Comparison of ENCODE assay signal across 8 mouse cellular contexts in the genomic region with DNA sequence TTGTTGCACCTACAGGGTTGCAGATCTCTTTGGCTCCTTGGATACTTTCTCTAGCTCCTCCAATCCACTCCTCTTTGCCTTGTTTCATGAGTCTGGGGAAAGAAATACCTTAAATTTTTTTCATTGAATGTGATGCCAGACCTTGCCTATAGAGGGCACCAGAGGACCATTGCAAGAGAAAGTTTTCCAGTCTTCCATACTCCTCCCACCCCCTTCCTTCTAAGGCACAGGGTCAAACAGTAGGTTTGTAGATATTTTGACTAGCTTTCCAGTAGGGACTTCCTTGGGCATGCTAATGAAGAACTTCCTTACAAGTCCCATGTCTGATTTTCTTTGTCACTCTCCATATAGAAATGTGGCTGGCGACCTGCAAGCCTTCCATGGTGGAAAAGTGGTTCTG.
DNase-seq lines count a peak whose midpoint lies in the region; ATAC-seq lines count a peak whose summit lies in the region.

No protein-coding gene starts in this region.

- H3K27ac ChIP-seq in forebrain, embryonic 13.5 days = no peak overlapping the region

- H3K4me1 ChIP-seq in forebrain, embryonic 13.5 days = no peaks in the 10 kb centered on the region

- H3K4me2 ChIP-seq in forebrain, embryonic 13.5 days = no peak overlapping the region

- peak; percentile 75 for ATAC-seq in forebrain, embryonic 13.5 days

- no peak overlapping the region for H3K4me3 ChIP-seq in forebrain, embryonic 13.5 days

- intact Hi-C loops in gastrocnemius, postnatal 14 days (cut with DNase I; ENCODE audit: low total_unique reads) = no loop called here

- no peaks in the 10 kb centered on the region for H3K27me3 ChIP-seq in forebrain, embryonic 13.5 days

- 69% methylated on average over 1 of the region's 1 CpGs for WGBS in forebrain, embryonic 13.5 days

- no peak overlapping the region for H3K9ac ChIP-seq in forebrain, embryonic 13.5 days

- H3K36me3 ChIP-seq in forebrain, embryonic 13.5 days (ENCODE audit: poor library complexity, severe bottlenecking) = no peaks in the 10 kb centered on the region

- no peaks in the 10 kb centered on the region for H3K9me3 ChIP-seq in forebrain, embryonic 13.5 days (replicated peaks)

- peak; percentile 23 for DNase-seq in gastrocnemius, adult 18-20 months (ENCODE audit: low spot score)
- DNase-seq in gastrocnemius, postnatal 14 days = no peak
- DNase-seq in right cerebral cortex, adult 2 months (ENCODE audit: low spot score in 2 of 2) = peak; percentile 21 to 64
- no peak for DNase-seq in right cerebral cortex, postnatal 36 days (ENCODE audit: low spot score in 2 of 2)
- DNase-seq in left cerebral cortex, adult 9 months (ENCODE audit: low spot score in 2 of 2) = peak; percentile 5 to 40
- DNase-seq in retina, postnatal 7 days (ENCODE audit: low read depth, low spot score) = peak; percentile 27
- DNase-seq in natural killer cell, adult 2 months (ENCODE audit: low spot score in 2 of 2) = no peak

Comparison
In these comparisons a context has a peak if more than half of its experiments do, and no peak if none do; other contexts are left out.
1. DNase-seq: peak in gastrocnemius, adult 18-20 months (single experiment), right cerebral cortex, adult 2 months (2 of 2), left cerebral cortex, adult 9 months (2 of 2) and retina, postnatal 7 days (single experiment); none in gastrocnemius, postnatal 14 days (single experiment), right cerebral cortex, postnatal 36 days (0 of 2) and natural killer cell, adult 2 months (0 of 2).